Mouse (Mus musculus) testis, adult 2 months (tissue): ENCODE measurements around the gene Lrmp.

Source experiments
- CTCF ChIP-seq: fragments of 200-500 bp; IDR thresholded peaks from 2 replicates; pipeline ENCODE4 v1.5.1; 2012; ENCODE audit warnings: low read depth, mild to moderate bottlenecking, inconsistent platforms, low read length, moderate library complexity; ENCODE audit not compliant: control insufficient read depth, insufficient read depth, insufficient replicate concordance
- POLR2A ChIP-seq: fragments of 200-500 bp; IDR thresholded peaks from 2 replicates; pipeline ENCODE4 v1.6.1; 2012; ENCODE audit warnings: low read depth, mild to moderate bottlenecking, inconsistent platforms, low read length, moderate library complexity; ENCODE audit not compliant: control insufficient read depth

DNA sequence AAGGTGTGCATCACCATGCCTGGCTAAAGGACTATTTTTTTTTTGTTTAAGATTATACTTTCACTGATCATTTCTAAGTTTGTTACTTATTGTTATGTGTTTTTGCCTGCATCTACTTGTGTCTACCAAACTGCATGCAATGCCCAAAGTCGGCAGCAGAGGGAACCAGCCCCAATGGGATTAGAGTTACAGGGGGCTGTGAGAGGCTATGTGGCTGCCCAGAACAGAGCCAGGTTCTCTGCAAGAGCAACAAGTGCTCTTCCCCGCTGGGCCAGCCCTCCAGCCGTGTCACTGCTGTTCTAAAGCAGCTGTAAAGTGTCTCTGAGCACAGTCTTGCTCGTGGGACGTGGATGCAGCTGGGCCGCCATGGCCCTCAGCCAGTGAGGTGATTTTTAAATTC is 64.2 kb downstream of the Lrmp start:
- peak; percentile 40; the same call in 1 of the 2 replicates for TF ChIP-seq CTCF
- no peak for TF ChIP-seq POLR2A
